Mouse (Mus musculus): ENCODE measurements at regions not wholly inside any gene's neighbourhood (a gene's known extent, or its start where the extent isn't known, plus 50 kb on each side); places are given as distances from the start of the nearest gene placed in this dataset.

- H3K27ac ChIP-seq (ENCODE audit: insufficient read depth, low read depth, low read length, poor library complexity, severe bottlenecking): no peak overlapping the region
- no peaks in the 10 kb centered on the region for H3K4me1 ChIP-seq (ENCODE audit: control insufficient read depth in 2 of 2, insufficient read depth in 2 of 2, low read length in 2 of 2, poor library complexity in 1 of 2)
- H3K9me3 ChIP-seq (ENCODE audit: control insufficient read depth, insufficient read depth, low read depth, low read length): no peaks in the 10 kb centered on the region
- DNase-seq (ENCODE audit: low read depth, low spot score): peak; percentile 24
- TF ChIP-seq CHD2 (IDR thresholded peaks at IDR 0.05; ENCODE audit: low read depth, low read length) (no peak), HCFC1 (IDR thresholded peaks at IDR 0.05; ENCODE audit: borderline replicate concordance, insufficient read depth, low read length) (no peak), MAFK (IDR thresholded peaks at IDR 0.05; ENCODE audit: insufficient read depth, low read depth, low read length) (no peak), ZC3H11A (IDR thresholded peaks at IDR 0.05; ENCODE audit: borderline replicate concordance, low read depth, low read length) (no peak), ZNF384 (IDR thresholded peaks at IDR 0.05; ENCODE audit: low read depth, low read length) (no peak)
- no peak overlapping the region for H3K9ac ChIP-seq (ENCODE audit: insufficient read depth, low read depth, low read length, poor library complexity, severe bottlenecking)
- no peak overlapping the region for H3K4me3 ChIP-seq (ENCODE audit: insufficient read depth in 1 of 2, low read depth in 1 of 2, low read length in 2 of 2, poor library complexity in 1 of 2, severe bottlenecking in 1 of 2)
- H3K36me3 ChIP-seq (ENCODE audit: control insufficient read depth, insufficient read depth, low read length, poor library complexity, severe bottlenecking): no peaks in the 10 kb centered on the region
- in situ Hi-C loops (cut with MboI; ENCODE audit: low sequenced_read_pairs in 2 of 2, unreplicated experiment in 2 of 2): no loop called here
Observed at GRCm38 (mm10) chr12:6042326-6042725, 666.8 kb upstream of the Klhl29 start.

- Histone ChIP-seq H3K9me3 (ENCODE audit: control insufficient read depth, insufficient read depth, low read depth, low read length) (no peaks in the 10 kb centered on the region), H3K4me3 (ENCODE audit: insufficient read depth in 1 of 2, low read depth in 1 of 2, low read length in 2 of 2, poor library complexity in 1 of 2, severe bottlenecking in 1 of 2) (no peak overlapping the region), H3K27ac (ENCODE audit: insufficient read depth, low read depth, low read length, poor library complexity, severe bottlenecking) (no peak overlapping the region), H3K36me3 (ENCODE audit: control insufficient read depth, insufficient read depth, low read length, poor library complexity, severe bottlenecking) (no peaks in the 10 kb centered on the region), H3K4me1 (ENCODE audit: control insufficient read depth in 2 of 2, insufficient read depth in 2 of 2, low read length in 2 of 2, poor library complexity in 1 of 2) (no peaks in the 10 kb centered on the region), H3K9ac (ENCODE audit: insufficient read depth, low read depth, low read length, poor library complexity, severe bottlenecking) (no peak overlapping the region)
- DNase-seq (ENCODE audit: low read depth, low spot score): no peak
- TF ChIP-seq MAFK (IDR thresholded peaks at IDR 0.05; ENCODE audit: insufficient read depth, low read depth, low read length) (peak; percentile 99), HCFC1 (IDR thresholded peaks at IDR 0.05; ENCODE audit: borderline replicate concordance, insufficient read depth, low read length) (no peak)
- in situ Hi-C loops (cut with MboI; ENCODE audit: low sequenced_read_pairs in 2 of 2, unreplicated experiment in 2 of 2): no loop called here
Observed at GRCm38 (mm10) chr12:6024111-6024510, 648.6 kb upstream of the Klhl29 start.

GRCm38 (mm10) chr12:6022490-6022889 is 647.0 kb upstream of the Klhl29 start:
- in situ Hi-C loops (cut with MboI; ENCODE audit: low sequenced_read_pairs in 2 of 2, unreplicated experiment in 2 of 2): no loop called here
- Histone ChIP-seq H3K4me1 (ENCODE audit: control insufficient read depth in 2 of 2, insufficient read depth in 2 of 2, low read length in 2 of 2, poor library complexity in 1 of 2) (no peaks in the 10 kb centered on the region), H3K27ac (ENCODE audit: insufficient read depth, low read depth, low read length, poor library complexity, severe bottlenecking) (no peak overlapping the region), H3K9ac (ENCODE audit: insufficient read depth, low read depth, low read length, poor library complexity, severe bottlenecking) (no peak overlapping the region), H3K4me3 (ENCODE audit: insufficient read depth in 1 of 2, low read depth in 1 of 2, low read length in 2 of 2, poor library complexity in 1 of 2, severe bottlenecking in 1 of 2) (no peak overlapping the region), H3K9me3 (ENCODE audit: control insufficient read depth, insufficient read depth, low read depth, low read length) (no peaks in the 10 kb centered on the region), H3K36me3 (ENCODE audit: control insufficient read depth, insufficient read depth, low read length, poor library complexity, severe bottlenecking) (no peaks in the 10 kb centered on the region)
- TF ChIP-seq CHD2 (IDR thresholded peaks at IDR 0.05; ENCODE audit: low read depth, low read length) (no peak), MAFK (IDR thresholded peaks at IDR 0.05; ENCODE audit: insufficient read depth, low read depth, low read length) (no peak), HCFC1 (IDR thresholded peaks at IDR 0.05; ENCODE audit: borderline replicate concordance, insufficient read depth, low read length) (no peak)
- no peak for DNase-seq (ENCODE audit: low read depth, low spot score)

- no peaks in the 10 kb centered on the region for H3K9me3 ChIP-seq (ENCODE audit: control insufficient read depth, insufficient read depth, low read depth, low read length)
- no peak overlapping the region for H3K27ac ChIP-seq (ENCODE audit: insufficient read depth, low read depth, low read length, poor library complexity, severe bottlenecking)
- no peaks in the 10 kb centered on the region for H3K4me1 ChIP-seq (ENCODE audit: control insufficient read depth in 2 of 2, insufficient read depth in 2 of 2, low read length in 2 of 2, poor library complexity in 1 of 2)
- H3K9ac ChIP-seq (ENCODE audit: insufficient read depth, low read depth, low read length, poor library complexity, severe bottlenecking): no peak overlapping the region
- TF ChIP-seq HCFC1 (IDR thresholded peaks at IDR 0.05; ENCODE audit: borderline replicate concordance, insufficient read depth, low read length) (no peak), ZC3H11A (IDR thresholded peaks at IDR 0.05; ENCODE audit: borderline replicate concordance, low read depth, low read length) (no peak), CHD2 (IDR thresholded peaks at IDR 0.05; ENCODE audit: low read depth, low read length) (no peak), MAFK (IDR thresholded peaks at IDR 0.05; ENCODE audit: insufficient read depth, low read depth, low read length) (no peak), ZNF384 (IDR thresholded peaks at IDR 0.05; ENCODE audit: low read depth, low read length) (no peak)
- no peak overlapping the region for H3K4me3 ChIP-seq (ENCODE audit: insufficient read depth in 1 of 2, low read depth in 1 of 2, low read length in 2 of 2, poor library complexity in 1 of 2, severe bottlenecking in 1 of 2)
- no peaks in the 10 kb centered on the region for H3K36me3 ChIP-seq (ENCODE audit: control insufficient read depth, insufficient read depth, low read length, poor library complexity, severe bottlenecking)
- no peak for DNase-seq (ENCODE audit: low read depth, low spot score)
- in situ Hi-C loops (cut with MboI; ENCODE audit: low sequenced_read_pairs in 2 of 2, unreplicated experiment in 2 of 2): no loop called here
Observed at GRCm38 (mm10) chr12:6000961-6001360, 625.5 kb upstream of the Klhl29 start.

- DNase-seq (ENCODE audit: low read depth, low spot score): no peak
- H3K4me1 ChIP-seq (ENCODE audit: control insufficient read depth in 2 of 2, insufficient read depth in 2 of 2, low read length in 2 of 2, poor library complexity in 1 of 2): no peaks in the 10 kb centered on the region
- TF ChIP-seq ZNF384 (IDR thresholded peaks at IDR 0.05; ENCODE audit: low read depth, low read length) (no peak), ZC3H11A (IDR thresholded peaks at IDR 0.05; ENCODE audit: borderline replicate concordance, low read depth, low read length) (no peak), MAFK (IDR thresholded peaks at IDR 0.05; ENCODE audit: insufficient read depth, low read depth, low read length) (no peak), HCFC1 (IDR thresholded peaks at IDR 0.05; ENCODE audit: borderline replicate concordance, insufficient read depth, low read length) (no peak), CHD2 (IDR thresholded peaks at IDR 0.05; ENCODE audit: low read depth, low read length) (no peak)
- no peaks in the 10 kb centered on the region for H3K9me3 ChIP-seq (ENCODE audit: control insufficient read depth, insufficient read depth, low read depth, low read length)
- no peaks in the 10 kb centered on the region for H3K36me3 ChIP-seq (ENCODE audit: control insufficient read depth, insufficient read depth, low read length, poor library complexity, severe bottlenecking)
- H3K4me3 ChIP-seq (ENCODE audit: insufficient read depth in 1 of 2, low read depth in 1 of 2, low read length in 2 of 2, poor library complexity in 1 of 2, severe bottlenecking in 1 of 2): no peak overlapping the region
- H3K9ac ChIP-seq (ENCODE audit: insufficient read depth, low read depth, low read length, poor library complexity, severe bottlenecking): no peak overlapping the region
- in situ Hi-C loops (cut with MboI; ENCODE audit: low sequenced_read_pairs in 2 of 2, unreplicated experiment in 2 of 2): no loop called here
- no peak overlapping the region for H3K27ac ChIP-seq (ENCODE audit: insufficient read depth, low read depth, low read length, poor library complexity, severe bottlenecking)
Observed at GRCm38 (mm10) chr12:5997366-5997765, 621.9 kb upstream of the Klhl29 start.
